Mouse (Mus musculus): ENCODE data around the gene Slc31a1. TPM values are rescaled to one million over a fixed set of nuclear protein-coding genes. Genes with fewer than 3 reads are reported as not detected.

Gene Slc31a1
- polyA plus RNA-seq, 1 experiment: 29.3 TPM

DNA sequence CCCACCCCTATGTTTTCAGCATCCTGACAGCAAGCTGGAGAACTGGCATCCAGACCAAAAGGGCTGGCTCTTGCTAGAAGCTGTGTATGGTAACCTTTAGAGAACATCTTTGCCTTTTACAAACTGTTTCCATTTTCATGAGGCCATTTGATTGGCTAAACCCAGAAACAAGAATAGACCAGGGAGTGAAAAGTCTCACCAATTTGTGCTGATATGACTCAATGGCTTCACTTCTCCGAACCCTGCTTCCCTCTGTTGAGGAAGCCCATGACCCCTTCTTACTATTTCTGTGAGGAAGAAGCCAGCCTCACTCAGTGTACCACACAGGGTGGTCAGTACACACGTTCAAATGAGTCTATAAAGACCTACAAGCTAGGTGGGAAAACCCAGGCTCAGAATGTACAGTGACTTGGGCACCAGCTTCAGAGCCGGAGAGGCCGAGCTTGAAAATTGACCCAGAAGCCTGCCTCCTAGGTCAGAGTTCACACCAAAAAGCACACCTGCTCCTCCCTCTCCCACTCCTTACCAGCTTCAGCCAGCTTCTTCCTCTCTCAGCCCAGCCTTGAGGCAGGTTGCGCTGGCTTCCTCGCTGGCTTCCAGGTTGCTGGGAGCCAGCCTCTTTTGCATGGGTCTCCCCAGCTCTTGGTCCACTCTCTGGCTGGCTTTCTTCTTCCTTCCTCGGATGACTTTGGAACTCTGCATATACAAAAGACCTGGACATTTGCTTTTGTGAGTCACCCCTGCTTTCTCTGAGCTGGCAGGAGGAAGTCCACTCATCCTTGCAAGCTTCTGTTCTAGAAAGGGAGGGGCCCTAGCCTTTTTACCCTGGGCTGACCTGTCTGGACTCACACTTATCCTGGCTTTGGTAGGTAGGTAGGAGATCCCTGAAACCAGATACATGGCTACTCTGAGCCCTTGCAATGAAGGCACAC is 73.7 kb downstream of the Slc31a1 start:
- 66% methylated on average over 7 of the region's 7 CpGs for WGBS
- Histone ChIP-seq H3K4me1 (ENCODE audit: control insufficient read depth, insufficient read depth, low read length) (no peaks in the 10 kb centered on the region), H3K4me3 (replicated peaks; ENCODE audit: extremely low read depth, low read depth, low read length) (no peak overlapping the region)
- TF ChIP-seq CTCF (IDR thresholded peaks at IDR 0.05; ENCODE audit: insufficient read depth, low read length) (no peak), POLR2A (IDR thresholded peaks at IDR 0.05; ENCODE audit: borderline replicate concordance, extremely low read depth, low read depth, low read length) (no peak)
- DNase-seq: no peak

DNA sequence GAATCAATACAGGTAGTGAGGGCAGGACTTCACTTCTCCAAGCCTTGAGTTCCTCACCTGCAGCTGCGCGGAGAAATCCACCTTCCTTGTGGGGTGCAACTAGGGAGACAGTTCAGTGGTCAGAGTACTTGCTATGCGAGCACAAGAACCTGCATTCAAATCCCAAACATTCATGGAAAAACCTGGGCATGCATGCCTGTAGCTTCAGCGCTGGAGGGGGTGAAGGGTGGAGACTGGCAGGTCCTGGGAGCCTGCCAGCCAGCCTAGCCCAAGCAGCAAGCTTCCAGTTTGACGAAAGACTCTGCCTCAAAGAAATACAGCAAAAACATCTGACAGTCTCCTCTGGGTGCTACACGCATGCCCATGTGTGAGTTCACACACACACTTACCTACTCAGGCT is 74.6 kb downstream of the Slc31a1 start, which contains the start of gene Rnf183:
Rnf183 (minus strand) TSS at position 172 of the 400 bp plus-strand sequence.
- 82% methylated on average over 6 of the region's 6 CpGs for WGBS
- Histone ChIP-seq H3K4me3 (replicated peaks; ENCODE audit: extremely low read depth, low read depth, low read length) (no peak within 1 kb of the TSS), H3K4me1 (ENCODE audit: control insufficient read depth, insufficient read depth, low read length) (no peaks in the 10 kb centered on the region)
- TF ChIP-seq POLR2A (IDR thresholded peaks at IDR 0.05; ENCODE audit: borderline replicate concordance, extremely low read depth, low read depth, low read length) (no peak), CTCF (IDR thresholded peaks at IDR 0.05; ENCODE audit: insufficient read depth, low read length) (no peak)
- no peak for DNase-seq

DNA sequence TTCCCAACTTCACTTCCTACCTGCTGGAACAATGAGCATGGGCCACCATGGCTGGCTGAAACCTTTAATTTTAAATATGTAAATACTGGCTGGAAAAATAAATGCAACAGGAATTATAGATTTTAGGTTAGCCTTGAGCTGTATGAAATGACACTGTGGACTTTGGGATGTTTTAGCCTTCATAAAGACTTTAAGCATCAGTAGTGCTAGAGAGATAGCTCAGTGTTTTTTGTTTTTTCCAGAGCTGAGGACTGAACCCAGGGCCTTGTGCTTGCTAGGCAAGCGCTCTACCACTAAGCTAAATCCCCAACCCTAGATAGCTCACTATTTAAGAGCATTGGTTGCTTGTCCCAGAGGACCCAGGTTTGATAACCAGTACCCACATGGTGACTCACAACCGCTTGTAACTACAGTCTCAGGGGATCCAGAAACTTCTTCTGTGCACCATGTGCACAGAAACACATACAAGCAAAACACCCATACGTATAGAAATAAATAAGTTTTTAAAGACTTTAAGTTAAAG is 76.8 kb downstream of the Slc31a1 start:
- H3K4me1 ChIP-seq (ENCODE audit: control insufficient read depth, insufficient read depth, low read length): no peaks in the 10 kb centered on the region
- H3K4me3 ChIP-seq (replicated peaks; ENCODE audit: extremely low read depth, low read depth, low read length): no peak overlapping the region
- DNase-seq: no peak
- WGBS: 93% methylated on average over 3 of the region's 3 CpGs
- TF ChIP-seq CTCF (IDR thresholded peaks at IDR 0.05; ENCODE audit: insufficient read depth, low read length) (no peak), POLR2A (IDR thresholded peaks at IDR 0.05; ENCODE audit: borderline replicate concordance, extremely low read depth, low read depth, low read length) (no peak)

DNA sequence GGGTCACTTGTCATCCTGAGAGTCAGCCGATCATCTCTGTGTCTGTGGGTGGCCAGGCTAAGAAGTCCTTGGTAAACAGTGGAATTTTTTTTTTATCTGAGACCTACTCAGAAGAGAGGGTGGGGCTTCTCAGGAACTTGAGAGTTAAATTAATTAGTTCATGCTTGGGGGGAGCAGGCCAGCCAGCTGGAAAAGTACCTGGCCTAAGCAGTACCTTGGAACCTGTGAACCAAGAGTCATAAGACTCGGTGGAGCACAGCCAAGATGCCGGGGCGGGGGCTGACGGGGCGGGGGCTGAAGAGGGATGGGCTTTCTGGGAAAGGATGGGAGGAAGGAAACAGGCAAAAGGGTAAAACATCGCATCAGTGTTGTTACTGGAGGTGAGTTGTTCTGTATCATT is 77.3 kb downstream of the Slc31a1 start:
- no peak for TF ChIP-seq CTCF (IDR thresholded peaks at IDR 0.05; ENCODE audit: insufficient read depth, low read length)
- TF ChIP-seq POLR2A (IDR thresholded peaks at IDR 0.05; ENCODE audit: borderline replicate concordance, extremely low read depth, low read depth, low read length): no peak
- WGBS: 67% methylated on average over 7 of the region's 7 CpGs
- Histone ChIP-seq H3K4me1 (ENCODE audit: control insufficient read depth, insufficient read depth, low read length) (no peaks in the 10 kb centered on the region), H3K4me3 (replicated peaks; ENCODE audit: extremely low read depth, low read depth, low read length) (no peak overlapping the region)
- no peak for DNase-seq

DNA sequence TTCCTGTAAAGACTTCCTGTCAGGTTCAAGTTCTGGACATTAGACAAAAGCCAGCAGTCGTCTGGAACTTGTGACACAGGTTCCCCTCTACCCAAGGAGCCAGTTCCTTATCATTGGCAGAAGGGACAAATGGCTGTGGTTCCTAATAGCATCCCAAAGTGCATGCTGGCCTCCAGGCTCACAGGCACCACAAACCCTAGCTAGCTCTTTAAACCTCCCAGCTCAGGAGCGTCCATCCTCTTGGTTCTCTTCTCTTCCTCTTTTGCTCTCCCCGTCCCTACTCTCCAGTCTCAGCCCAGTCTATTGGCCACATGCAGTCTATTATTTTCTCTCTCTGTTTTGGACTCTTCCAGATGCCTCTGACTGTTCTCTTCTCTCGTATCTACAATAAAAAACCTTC is 79.3 kb downstream of the Slc31a1 start:
- no peak for TF ChIP-seq CTCF (IDR thresholded peaks at IDR 0.05; ENCODE audit: insufficient read depth, low read length)
- TF ChIP-seq POLR2A (IDR thresholded peaks at IDR 0.05; ENCODE audit: borderline replicate concordance, extremely low read depth, low read depth, low read length): no peak
- H3K4me1 ChIP-seq (ENCODE audit: control insufficient read depth, insufficient read depth, low read length): no peaks in the 10 kb centered on the region
- no peak for DNase-seq
- WGBS: 56% methylated on average over 4 of the region's 4 CpGs
- H3K4me3 ChIP-seq (replicated peaks; ENCODE audit: extremely low read depth, low read depth, low read length): no peak overlapping the region

DNA sequence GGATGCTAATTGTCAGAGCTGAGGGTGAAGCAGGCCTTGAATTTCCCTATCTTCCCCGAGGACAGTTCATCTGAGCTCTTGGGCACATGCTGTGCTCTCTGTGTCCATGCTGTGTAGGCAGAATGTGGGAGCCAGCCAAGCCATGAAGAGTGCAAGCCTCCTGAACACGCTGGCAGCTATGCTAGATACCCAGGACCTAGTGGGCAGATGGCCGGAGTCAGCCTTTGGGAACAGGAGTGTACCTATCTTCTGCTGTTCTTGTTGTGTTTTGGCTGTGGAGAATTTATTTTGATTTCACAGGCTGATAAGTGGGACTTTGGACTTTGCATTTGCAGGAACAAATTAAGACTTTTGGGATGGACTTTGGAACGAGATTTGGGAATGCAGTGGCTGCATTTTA is 80.0 kb downstream of the Slc31a1 start:
- TF ChIP-seq CTCF (IDR thresholded peaks at IDR 0.05; ENCODE audit: insufficient read depth, low read length) (no peak), POLR2A (IDR thresholded peaks at IDR 0.05; ENCODE audit: borderline replicate concordance, extremely low read depth, low read depth, low read length) (no peak)
- Histone ChIP-seq H3K4me3 (replicated peaks; ENCODE audit: extremely low read depth, low read depth, low read length) (no peak overlapping the region), H3K4me1 (ENCODE audit: control insufficient read depth, insufficient read depth, low read length) (no peaks in the 10 kb centered on the region)
- no peak for DNase-seq
- whole genome bisulfite sequencing: 78% methylated on average over 4 of the region's 4 CpGs

DNA sequence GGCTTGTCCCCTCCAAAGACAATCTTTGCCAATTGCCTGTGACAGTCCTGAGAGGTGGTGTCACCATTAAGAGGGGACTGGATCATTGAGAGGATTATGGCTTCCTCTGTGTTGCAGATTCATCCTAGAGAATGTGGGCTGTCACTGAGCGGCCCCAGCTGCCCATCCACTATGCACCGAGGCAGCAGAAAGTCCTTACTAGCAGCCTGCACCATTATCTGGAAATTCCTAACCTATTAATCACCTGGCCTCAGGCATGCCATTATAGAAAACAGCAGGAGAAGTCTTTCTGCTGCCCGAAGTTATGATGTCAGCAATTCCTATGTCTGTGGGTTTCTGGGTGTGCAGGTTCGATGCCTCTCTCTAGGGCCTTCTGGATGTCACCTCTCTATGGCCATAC is 80.5 kb downstream of the Slc31a1 start:
- TF ChIP-seq CTCF (IDR thresholded peaks at IDR 0.05; ENCODE audit: insufficient read depth, low read length) (no peak), POLR2A (IDR thresholded peaks at IDR 0.05; ENCODE audit: borderline replicate concordance, extremely low read depth, low read depth, low read length) (no peak)
- no peak overlapping the region for H3K4me3 ChIP-seq (replicated peaks; ENCODE audit: extremely low read depth, low read depth, low read length)
- no peak for DNase-seq
- no peaks in the 10 kb centered on the region for H3K4me1 ChIP-seq (ENCODE audit: control insufficient read depth, insufficient read depth, low read length)
- WGBS: 63% methylated on average over 4 of the region's 4 CpGs

Other genes with a start within 250 kb of the Slc31a1 start
- not detected in 2 replicates for gene Mup21, start 209.9 kb upstream of the Slc31a1 start, polyA plus RNA-seq (2012; rRNA removed)
- 0.58 and 1.1 TPM in 2 replicates for gene Zfp37, start 129.7 kb upstream of the Slc31a1 start, polyA plus RNA-seq (2012; rRNA removed)
- gene Slc31a2, start 98.2 kb upstream of the Slc31a1 start, polyA plus RNA-seq (2012; rRNA removed): 22.3 and 30.7 TPM in 2 replicates
- gene Fkbp15, start 179 bp upstream of the Slc31a1 start, polyA plus RNA-seq (2012; rRNA removed): 35.6 and 41.5 TPM in 2 replicates
- gene Cdc26, start 47.9 kb downstream of the Slc31a1 start, polyA plus RNA-seq (2012; rRNA removed): 20.9 and 31.5 TPM in 2 replicates
- gene Prpf4, start 48.1 kb downstream of the Slc31a1 start, polyA plus RNA-seq (2012; rRNA removed): 6.3 and 7.9 TPM in 2 replicates
- gene Rnf183, start 74.5 kb downstream of the Slc31a1 start, polyA plus RNA-seq (2012; rRNA removed): 1.0 and 1.7 TPM in 2 replicates
- 4.0 and 4.2 TPM in 2 replicates for gene Wdr31, start 110.2 kb downstream of the Slc31a1 start, polyA plus RNA-seq (2012; rRNA removed)
- gene Bspry, start 119.3 kb downstream of the Slc31a1 start, polyA plus RNA-seq (2012; rRNA removed): 26.0 and 31.0 TPM in 2 replicates
- gene Hdhd3, start 142.7 kb downstream of the Slc31a1 start, polyA plus RNA-seq (2012; rRNA removed): 10.0 and 14.1 TPM in 2 replicates
- gene Alad, start 159.2 kb downstream of the Slc31a1 start, polyA plus RNA-seq (2012; rRNA removed): 139 and 141 TPM in 2 replicates
- gene Pole3, start 164.3 kb downstream of the Slc31a1 start, polyA plus RNA-seq (2012; rRNA removed): 8.9 and 16.1 TPM in 2 replicates
- 0.08 and 0.15 TPM in 2 replicates for gene 4933430I17Rik, start 164.6 kb downstream of the Slc31a1 start, polyA plus RNA-seq (2012; rRNA removed)
- 97.1 and 104 TPM in 2 replicates for gene Rgs3, start 199.1 kb downstream of the Slc31a1 start, polyA plus RNA-seq (2012; rRNA removed)

All from lung, adult 2 months (tissue).